Mouse (Mus musculus) hindbrain, postnatal 0 days (tissue): ENCODE data around the gene Zc3h12a. TPM values are rescaled to one million over a fixed set of nuclear protein-coding genes. Genes with fewer than 3 reads are reported as not detected.

Source experiments
- ATAC-seq: fragments of 200-750 bp; cut with Nextera tagmentation; 2 replicates; pipeline ENCODE4 v1.8.0; 2017; ENCODE audit warnings: mild to moderate bottlenecking, moderate TSS enrichment, moderate library complexity
- DNase-seq: peaks from one replicate; pipeline ENCODE4 v3.0.0-alpha.2; 2015; ENCODE audit warnings: low spot score
- H3K27ac ChIP-seq: fragments of 300-500 bp; sonication (generic); 2 replicates; pipeline ENCODE4 v1.5.1; 2014; ENCODE audit warnings: mild to moderate bottlenecking
- H3K27me3 ChIP-seq: fragments of 300-500 bp; sonication (generic); 2 replicates; pipeline ENCODE4 v1.6.1; 2014; ENCODE audit warnings: low read length, mixed read lengths; ENCODE audit not compliant: insufficient read depth
- H3K36me3 ChIP-seq: fragments of 300-500 bp; sonication (generic); 2 replicates; pipeline ENCODE4 v1.6.1; 2014; ENCODE audit warnings: low read length, mixed read lengths; ENCODE audit not compliant: insufficient read depth
- H3K4me1 ChIP-seq: fragments of 300-500 bp; sonication (generic); 2 replicates; pipeline ENCODE4 v1.6.1; 2014; ENCODE audit warnings: antibody characterized with exemption, low read length, mixed read lengths; ENCODE audit not compliant: insufficient read depth
- H3K4me2 ChIP-seq: fragments of 300-500 bp; sonication (generic); 2 replicates; pipeline ENCODE4 v1.6.1; 2014; ENCODE audit warnings: low read depth, mild to moderate bottlenecking, low read length, moderate library complexity, mixed read lengths
- H3K4me3 ChIP-seq: fragments of 300-500 bp; sonication (generic); 2 replicates; pipeline ENCODE4 v1.5.1; 2014; ENCODE audit warnings: low read length
- H3K9ac ChIP-seq: fragments of 300-500 bp; sonication (generic); replicated peaks from 2 replicates; pipeline ENCODE4 v1.6.1; 2014; ENCODE audit warnings: mild to moderate bottlenecking, low read length, moderate library complexity, mixed read lengths
- H3K9me3 ChIP-seq: fragments of 300-500 bp; sonication (generic); 2 replicates; pipeline ENCODE4 v1.6.1; 2016; ENCODE audit warnings: low read length, mixed read lengths
- CTCF ChIP-seq: IDR thresholded peaks from 2 replicates; pipeline ENCODE4 v1.5.1; 2016; ENCODE audit warnings: antibody characterized with exemption, control low read depth, low read depth
- WGBS: fragments of 180-500 bp; shearing (Covaris S2); extraction: QIAGEN DNeasy Blood & Tissue Kit; methylation state at CpG from one replicate; pipeline ENCODE4 v1.1.7; 2014; 5-methylcytosine and 5-hydroxymethylcytosine counted together
- polyA plus RNA-seq: library from polyadenylated mRNA; unstranded; fragments of >200 nt; fragmentation: Nextera tagmentation; extraction: Ambion mirVana; gene quantifications from 2 replicates; pipeline ENCODE4 v1.2.1, GENCODE M21; 2015
- total RNA-seq: library from RNA; depleted of rRNA; stranded (reverse); fragments of >200 nt; gene quantifications from 2 replicates; pipeline ENCODE4 v1.2.3, GENCODE M21; 2014

Zc3h12a gene
- total and polyA plus RNA-seq, 2 experiments from 2014 or later: 0.31 TPM; not detected in 1

DNA sequence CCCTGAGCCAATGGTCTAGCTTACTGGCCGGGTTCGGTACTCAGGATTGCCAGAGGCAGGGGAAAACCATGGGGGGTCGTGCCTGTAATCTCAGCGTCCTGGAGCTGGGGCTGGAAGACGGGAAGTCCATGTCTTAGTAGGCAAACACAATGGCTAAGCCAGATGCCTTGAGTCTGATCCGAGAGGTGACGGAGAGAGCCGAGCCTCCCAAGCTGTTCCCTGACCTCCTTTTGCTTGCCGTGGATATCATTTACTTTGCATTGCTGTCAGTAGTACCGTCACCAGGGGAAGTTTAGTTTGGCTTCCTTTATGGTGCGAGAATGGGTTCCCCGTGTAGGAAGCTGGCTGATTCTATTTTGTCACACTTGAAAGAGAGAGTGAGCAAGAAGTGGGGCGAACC is 26.3 kb downstream of the Zc3h12a start:
- H3K27ac ChIP-seq: no peak overlapping the region
- TF ChIP-seq CTCF: no peak
- WGBS: 70% methylated on average over 13 of the region's 13 CpGs
- H3K9ac ChIP-seq: no peak overlapping the region
- no peaks in the 10 kb centered on the region for H3K27me3 ChIP-seq
- ATAC-seq: no peak
- H3K36me3 ChIP-seq: peaks cover 14% of the 10 kb centered on the region; the same call in 1 of the 2 replicates
- no peaks in the 10 kb centered on the region for H3K4me1 ChIP-seq
- no peak overlapping the region for H3K4me2 ChIP-seq
- no peak for DNase-seq
- no peaks in the 10 kb centered on the region for H3K9me3 ChIP-seq
- H3K4me3 ChIP-seq: no peak overlapping the region

- peak; percentile 98 for TF ChIP-seq CTCF
- H3K9me3 ChIP-seq: no peaks in the 10 kb centered on the region
- ATAC-seq (peak; percentile 77), DNase-seq (peak; percentile 89)
- no peak overlapping the region for H3K4me3 ChIP-seq
- no peaks in the 10 kb centered on the region for H3K27me3 ChIP-seq
- peaks cover 14% of the 10 kb centered on the region; the same call in 1 of the 2 replicates for H3K36me3 ChIP-seq
- no peak overlapping the region for H3K27ac ChIP-seq
- H3K9ac ChIP-seq: no peak overlapping the region
- H3K4me1 ChIP-seq: no peaks in the 10 kb centered on the region
- WGBS: 7% methylated on average over 8 of the region's 8 CpGs
- H3K4me2 ChIP-seq: no peak overlapping the region
These were observed 28.2 kb downstream of the Zc3h12a start for GRCm38 (mm10) chr4:125099458-125099857.

- DNase-seq (no peak), ATAC-seq (no peak)
- H3K36me3 ChIP-seq: peaks cover 5% of the 10 kb centered on the region; the same call in 1 of the 2 replicates
- 82% methylated on average over 4 of the region's 4 CpGs for WGBS
- no peak overlapping the region for H3K27ac ChIP-seq
- no peak overlapping the region for H3K4me2 ChIP-seq
- H3K9ac ChIP-seq: no peak overlapping the region
- no peaks in the 10 kb centered on the region for H3K27me3 ChIP-seq
- no peak for TF ChIP-seq CTCF
- H3K4me1 ChIP-seq: no peaks in the 10 kb centered on the region
- H3K4me3 ChIP-seq: no peak overlapping the region
- no peaks in the 10 kb centered on the region for H3K9me3 ChIP-seq
These were observed 30.2 kb downstream of the Zc3h12a start for GRCm38 (mm10) chr4:125097412-125097811.

DNA sequence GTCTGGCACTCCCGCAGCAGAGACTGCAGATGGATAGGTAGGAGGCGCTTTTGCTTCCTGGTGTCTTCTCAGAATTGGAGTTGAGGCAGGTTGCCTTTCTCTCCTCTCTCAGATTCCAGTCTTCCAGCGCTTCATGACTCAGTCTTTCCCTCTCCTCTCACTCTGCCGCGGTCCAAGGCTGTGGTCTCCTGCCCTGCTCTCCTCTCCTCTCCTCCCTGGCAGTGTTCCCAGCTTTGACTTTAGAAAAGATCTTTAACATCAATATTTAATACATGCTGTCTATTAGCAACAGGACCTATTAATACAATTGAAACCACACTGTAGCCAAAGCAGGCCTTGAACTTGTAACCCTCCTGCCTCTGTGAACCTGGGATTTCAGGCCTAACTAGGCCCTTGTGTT is 31.6 kb downstream of the Zc3h12a start:
- Histone ChIP-seq H3K36me3 (peaks cover 17% of the 10 kb centered on the region; the same call in 1 of the 2 replicates), H3K9ac (no peak overlapping the region), H3K27ac (no peak overlapping the region), H3K27me3 (no peaks in the 10 kb centered on the region), H3K4me1 (no peaks in the 10 kb centered on the region), H3K4me2 (no peak overlapping the region), H3K9me3 (no peaks in the 10 kb centered on the region), H3K4me3 (no peak overlapping the region)
- WGBS: 91% methylated on average over 5 of the region's 5 CpGs
- ATAC-seq: no peak
- no peak for DNase-seq
- no peak for TF ChIP-seq CTCF

GRCm38 (mm10) chr4:125093031-125093430 is 34.6 kb downstream of the Zc3h12a start:
- no peak overlapping the region for H3K4me3 ChIP-seq
- H3K4me2 ChIP-seq: no peak overlapping the region
- WGBS: 93% methylated on average over 5 of the region's 5 CpGs
- no peak overlapping the region for H3K9ac ChIP-seq
- peaks cover 39% of the 10 kb centered on the region; the same call in 1 of the 2 replicates for H3K36me3 ChIP-seq
- no peak overlapping the region for H3K27ac ChIP-seq
- no peaks in the 10 kb centered on the region for H3K4me1 ChIP-seq
- DNase-seq (no peak), ATAC-seq (no peak)
- no peak for TF ChIP-seq CTCF
- H3K9me3 ChIP-seq: no peaks in the 10 kb centered on the region
- no peaks in the 10 kb centered on the region for H3K27me3 ChIP-seq

GRCm38 (mm10) chr4:125085346-125085841 is 42.2 kb downstream of the Zc3h12a start:
- under 1% methylated on average over 38 of the region's 45 CpGs for WGBS
- H3K27ac ChIP-seq: peak overlapping the region; percentile 99
- ATAC-seq: peak; percentile 93
- peaks cover 32% of the 10 kb centered on the region; the same call in 1 of the 2 replicates for H3K36me3 ChIP-seq
- H3K4me1 ChIP-seq: 0 out of 2 replicates have a peak, but pooled peaks cover 3% of the 10 kb centered on the region
- H3K27me3 ChIP-seq: no peaks in the 10 kb centered on the region
- peak; percentile 82 for DNase-seq
- no peak for TF ChIP-seq CTCF
- peak overlapping the region; percentile 94 for H3K9ac ChIP-seq
- peak overlapping the region; percentile 94 for H3K4me3 ChIP-seq
- no peaks in the 10 kb centered on the region for H3K9me3 ChIP-seq
- H3K4me2 ChIP-seq: peak overlapping the region; percentile 75
